Mouse (Mus musculus) telencephalon, adult 2 months (tissue): Measurements from ENCODE around the gene B230104I21Rik.

Experiments used
- DNase-seq: peaks from one replicate; pipeline ENCODE4 v3.0.0-alpha.2; 2011; ENCODE audit warnings: low read depth, low spot score

The B230104I21Rik gene

GRCm38 (mm10) chr4:154393196-154394122 is 57.5 kb downstream of the B230104I21Rik start:
- DNase-seq: no peak

- no peak for DNase-seq
These were observed 58.3 kb downstream of the B230104I21Rik start for GRCm38 (mm10) chr4:154394123-154394722.

- no peak for DNase-seq
These were observed 60.9 kb downstream of the B230104I21Rik start for GRCm38 (mm10) chr4:154396652-154397301.
